Mouse (Mus musculus): ENCODE measurements around the gene Slc39a11. TPM values are rescaled to one million over a fixed set of nuclear protein-coding genes. Genes with fewer than 3 reads are reported as not detected.

Slc39a11 gene
- polyA plus RNA-seq, 1 experiment from 2014 or later: 56.6 TPM

DNA sequence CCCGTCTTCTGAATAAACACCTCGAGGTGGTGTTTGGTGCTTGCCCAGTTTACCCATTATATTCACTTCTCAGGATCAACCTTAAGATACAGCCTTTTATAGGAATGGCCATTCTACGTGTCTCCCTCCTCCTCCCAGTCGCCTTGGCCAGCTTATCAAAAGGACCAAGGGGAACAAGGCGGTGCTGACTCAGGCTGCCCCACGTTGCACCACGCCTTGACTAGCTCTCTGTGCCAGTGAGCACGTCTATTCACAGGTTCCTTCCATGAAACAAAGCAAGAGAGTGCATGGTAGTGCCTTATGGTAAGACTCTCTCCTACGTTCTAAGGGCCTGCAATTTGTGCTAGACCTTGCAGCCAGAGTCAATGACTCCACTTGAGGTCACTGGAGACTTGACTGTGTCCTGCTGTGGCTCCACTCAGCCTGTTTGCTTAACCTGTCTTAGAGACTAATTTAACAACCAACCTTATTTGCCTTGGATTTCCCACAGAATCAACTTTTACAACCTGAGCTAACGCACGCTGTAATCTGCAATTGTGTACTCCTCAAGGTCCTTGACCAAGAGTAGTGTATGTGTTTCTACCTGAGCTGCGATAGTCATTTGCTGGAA lies 144.2 kb downstream of the Slc39a11 start:
- Histone ChIP-seq H3K4me2 (replicated peaks; ENCODE audit: low read depth) (no peak overlapping the region), H3K27ac (replicated peaks) (peak overlapping the region; percentile 50; the same call in 1 of the 2 replicates), H3K27me3 (ENCODE audit: control insufficient read depth, insufficient read depth, low read length) (no peaks in the 10 kb centered on the region), H3K4me1 (replicated peaks; ENCODE audit: control insufficient read depth, insufficient read depth) (no peaks in the 10 kb centered on the region; the same call in 1 of the 2 replicates), H3K9me3 (ENCODE audit: control insufficient read depth, low read length) (no peaks in the 10 kb centered on the region), H3K9ac (ENCODE audit: low read length) (no peak overlapping the region), H3K4me3 (ENCODE audit: low read depth, low read length) (no peak overlapping the region), H3K36me3 (ENCODE audit: control insufficient read depth, insufficient read depth, low read length) (no peaks in the 10 kb centered on the region)
- TF ChIP-seq EP300 (optimal IDR thresholded peaks at IDR 0.05) (no peak), CTCF (IDR thresholded peaks at IDR 0.05; ENCODE audit: low read depth) (no peak)
- WGBS: 59% methylated on average over 12 of the region's 12 CpGs
- DNase-seq (ENCODE audit: low spot score) (peak; percentile 71), ATAC-seq (ENCODE audit: low FRiP score, low TSS enrichment) (peak; percentile 58)

DNA sequence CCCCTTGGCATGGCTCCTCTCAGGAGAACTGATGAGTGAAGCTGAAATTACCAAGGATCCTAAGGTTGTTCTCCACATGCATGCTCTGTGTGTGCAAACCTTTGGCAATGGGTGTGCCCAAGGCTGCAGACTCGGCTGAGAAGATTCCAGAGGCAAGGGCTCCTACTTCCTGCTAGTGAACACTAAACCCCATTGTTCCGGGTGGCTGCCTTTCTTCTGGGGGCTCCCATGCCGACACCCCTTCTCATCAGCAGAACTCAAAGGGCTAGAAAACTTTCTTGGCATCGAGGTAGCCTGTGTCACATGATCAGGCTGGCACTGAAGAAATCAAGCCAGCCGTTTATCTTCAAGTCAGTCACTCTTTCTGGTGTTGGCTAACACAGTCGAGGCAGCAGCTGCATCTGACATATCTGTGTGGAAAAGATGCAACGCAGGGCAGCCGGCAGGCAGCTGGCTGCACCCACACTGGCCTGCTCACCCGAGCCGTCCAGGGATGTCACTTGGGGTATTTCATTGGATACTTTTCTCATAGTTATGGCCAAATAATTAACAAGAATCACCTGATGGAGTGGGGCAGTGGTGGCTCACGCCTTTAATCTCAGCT lies 145.3 kb downstream of the Slc39a11 start:
- TF ChIP-seq CTCF (IDR thresholded peaks at IDR 0.05; ENCODE audit: low read depth): no peak
- no peak for TF ChIP-seq EP300 (optimal IDR thresholded peaks at IDR 0.05)
- no peak overlapping the region for H3K4me3 ChIP-seq (ENCODE audit: low read depth, low read length)
- ATAC-seq (ENCODE audit: low FRiP score, low TSS enrichment) (peak; percentile 35), DNase-seq (ENCODE audit: low spot score) (peak; percentile 53)
- H3K4me1 ChIP-seq (replicated peaks; ENCODE audit: control insufficient read depth, insufficient read depth): no peaks in the 10 kb centered on the region; the same call in 1 of the 2 replicates
- H3K4me2 ChIP-seq (replicated peaks; ENCODE audit: low read depth): no peak overlapping the region
- H3K9me3 ChIP-seq (ENCODE audit: control insufficient read depth, low read length): no peaks in the 10 kb centered on the region
- H3K36me3 ChIP-seq (ENCODE audit: control insufficient read depth, insufficient read depth, low read length): no peaks in the 10 kb centered on the region
- H3K9ac ChIP-seq (ENCODE audit: low read length): no peak overlapping the region
- H3K27me3 ChIP-seq (ENCODE audit: control insufficient read depth, insufficient read depth, low read length): no peaks in the 10 kb centered on the region
- 49% methylated on average over 11 of the region's 11 CpGs for WGBS
- H3K27ac ChIP-seq (replicated peaks): peak overlapping the region; percentile 67

GRCm38 (mm10) chr11:113502968-113503367 lies 146.9 kb downstream of the Slc39a11 start:
- 61% methylated on average over 6 of the region's 6 CpGs for WGBS
- Histone ChIP-seq H3K4me1 (replicated peaks; ENCODE audit: control insufficient read depth, insufficient read depth) (no peaks in the 10 kb centered on the region; the same call in 1 of the 2 replicates), H3K4me2 (replicated peaks; ENCODE audit: low read depth) (no peak overlapping the region), H3K9me3 (ENCODE audit: control insufficient read depth, low read length) (no peaks in the 10 kb centered on the region), H3K9ac (ENCODE audit: low read length) (no peak overlapping the region), H3K27ac (replicated peaks) (peak overlapping the region; percentile 59), H3K36me3 (ENCODE audit: control insufficient read depth, insufficient read depth, low read length) (no peaks in the 10 kb centered on the region), H3K27me3 (ENCODE audit: control insufficient read depth, insufficient read depth, low read length) (no peaks in the 10 kb centered on the region), H3K4me3 (ENCODE audit: low read depth, low read length) (no peak overlapping the region)
- DNase-seq (ENCODE audit: low spot score) (no peak), ATAC-seq (ENCODE audit: low FRiP score, low TSS enrichment) (no peak)
- no peak for TF ChIP-seq CTCF (IDR thresholded peaks at IDR 0.05; ENCODE audit: low read depth)
- no peak for TF ChIP-seq EP300 (optimal IDR thresholded peaks at IDR 0.05)

DNA sequence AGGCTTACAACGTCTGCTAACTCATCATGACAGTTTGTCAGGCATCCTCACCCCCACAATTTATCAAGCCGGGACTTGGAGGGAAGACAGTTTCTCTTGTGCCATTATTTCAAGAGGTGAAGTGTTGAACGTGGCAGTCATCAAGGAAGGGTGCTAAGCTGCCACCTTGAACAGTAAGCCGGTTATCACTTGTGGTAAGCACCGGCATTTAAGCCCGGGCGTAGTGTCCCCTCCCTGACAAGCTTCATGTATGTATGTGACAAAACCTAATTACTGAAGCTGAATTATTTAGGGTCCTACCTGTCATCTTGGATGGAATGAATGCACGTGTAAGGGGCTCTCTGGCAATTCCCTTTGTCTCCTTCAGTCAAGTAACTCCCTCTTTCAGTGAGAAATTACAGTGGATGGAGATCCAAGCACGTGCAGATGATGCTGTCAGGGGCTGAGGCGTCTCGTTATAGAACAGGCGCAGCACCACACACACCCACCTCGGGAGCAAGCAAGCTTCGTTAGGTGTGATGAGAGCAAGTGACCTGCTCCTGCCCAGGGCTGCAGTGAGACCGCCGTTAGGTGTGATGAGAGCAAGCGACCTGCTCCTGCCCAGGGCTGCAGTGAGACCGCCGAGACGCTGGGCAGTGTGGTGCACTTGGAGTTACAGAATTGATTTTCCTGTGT lies 149.1 kb downstream of the Slc39a11 start:
- Histone ChIP-seq H3K27ac (replicated peaks) (no peak overlapping the region), H3K36me3 (ENCODE audit: control insufficient read depth, insufficient read depth, low read length) (no peaks in the 10 kb centered on the region), H3K4me2 (replicated peaks; ENCODE audit: low read depth) (no peak overlapping the region), H3K4me3 (ENCODE audit: low read depth, low read length) (no peak overlapping the region), H3K4me1 (replicated peaks; ENCODE audit: control insufficient read depth, insufficient read depth) (no peaks in the 10 kb centered on the region; the same call in 1 of the 2 replicates), H3K27me3 (ENCODE audit: control insufficient read depth, insufficient read depth, low read length) (no peaks in the 10 kb centered on the region), H3K9ac (ENCODE audit: low read length) (no peak overlapping the region), H3K9me3 (ENCODE audit: control insufficient read depth, low read length) (no peaks in the 10 kb centered on the region)
- TF ChIP-seq EP300 (optimal IDR thresholded peaks at IDR 0.05): no peak
- TF ChIP-seq CTCF (IDR thresholded peaks at IDR 0.05; ENCODE audit: low read depth): no peak
- ATAC-seq (ENCODE audit: low FRiP score, low TSS enrichment) (no peak), DNase-seq (ENCODE audit: low spot score) (no peak)
- 84% methylated on average over 20 of the region's 20 CpGs for WGBS

DNA sequence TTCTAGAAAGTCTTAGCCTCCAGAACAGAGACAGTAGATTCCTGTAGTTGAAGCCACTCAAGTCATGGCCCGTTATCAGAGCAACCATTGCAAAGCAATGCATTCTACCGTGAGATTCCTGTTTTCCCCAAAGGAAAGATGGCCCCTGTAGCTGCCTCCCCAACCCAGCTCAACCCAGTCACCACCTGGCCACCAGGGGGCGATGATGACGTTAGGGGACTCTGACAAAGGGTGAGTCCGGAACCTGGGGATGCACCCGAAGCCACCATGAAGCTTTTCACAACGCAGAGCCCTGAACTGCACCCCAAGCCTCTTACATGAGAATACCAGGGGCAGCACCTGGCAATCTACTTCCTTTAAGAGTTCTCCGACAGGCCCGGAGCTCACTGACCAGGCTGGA lies 151.0 kb downstream of the Slc39a11 start:
- Histone ChIP-seq H3K27me3 (ENCODE audit: control insufficient read depth, insufficient read depth, low read length) (no peaks in the 10 kb centered on the region), H3K9me3 (ENCODE audit: control insufficient read depth, low read length) (no peaks in the 10 kb centered on the region), H3K4me1 (replicated peaks; ENCODE audit: control insufficient read depth, insufficient read depth) (no peaks in the 10 kb centered on the region), H3K4me2 (replicated peaks; ENCODE audit: low read depth) (no peak overlapping the region), H3K36me3 (ENCODE audit: control insufficient read depth, insufficient read depth, low read length) (no peaks in the 10 kb centered on the region), H3K9ac (ENCODE audit: low read length) (no peak overlapping the region), H3K27ac (replicated peaks) (no peak overlapping the region), H3K4me3 (ENCODE audit: low read depth, low read length) (no peak overlapping the region)
- ATAC-seq (ENCODE audit: low FRiP score, low TSS enrichment): no peak
- 61% methylated on average over 9 of the region's 9 CpGs for WGBS
- peak; percentile 69 for DNase-seq (ENCODE audit: low spot score)
- TF ChIP-seq CTCF (IDR thresholded peaks at IDR 0.05; ENCODE audit: low read depth) (peak; percentile 75), EP300 (optimal IDR thresholded peaks at IDR 0.05) (no peak)
